Mouse (Mus musculus): ENCODE data around the gene Pitpnm2. TPM values are rescaled to one million over a fixed set of nuclear protein-coding genes. Genes with fewer than 3 reads are reported as not detected.

The Pitpnm2 gene
- total and polyA plus RNA-seq, 3 experiments = 7.0 to 22.2 TPM; not detected in 1

DNA sequence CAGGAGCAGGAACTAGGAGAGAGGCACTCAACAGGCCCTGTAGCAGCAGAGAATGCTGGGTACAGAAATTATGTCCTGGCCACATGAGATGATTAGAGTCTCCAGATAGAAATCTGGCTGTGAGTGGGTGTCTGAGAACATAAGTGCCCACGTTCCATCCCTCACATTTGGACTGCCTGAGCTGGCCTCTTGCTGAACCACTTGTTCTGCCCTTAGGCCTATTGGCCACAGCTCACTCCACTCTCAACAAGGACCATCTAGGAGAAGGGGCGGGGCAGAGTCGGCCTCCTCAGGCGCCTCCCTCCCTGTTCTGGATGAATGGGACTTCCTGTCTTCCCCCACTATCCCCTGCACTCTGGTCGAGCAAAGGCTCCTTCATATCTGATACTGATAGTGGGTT is 100.5 kb downstream of the Pitpnm2 start:
- TF ChIP-seq CTCF (IDR thresholded peaks at IDR 0.05 in 2 of 3, conservative IDR thresholded peaks at IDR 0.05 in 1 of 3; ENCODE audit: control insufficient read depth in 1 of 3, insufficient read depth in 1 of 3, low read depth in 2 of 3, low read length in 3 of 3, poor library complexity in 1 of 3, severe bottlenecking in 1 of 3) (no peak), NELFE (IDR thresholded peaks at IDR 0.05; ENCODE audit: low read depth, low read length) (no peak), RAD21 (IDR thresholded peaks at IDR 0.05; ENCODE audit: low read depth, low read length) (no peak), ELF1 (IDR thresholded peaks at IDR 0.05; ENCODE audit: low read depth, low read length) (no peak), MAX (IDR thresholded peaks at IDR 0.05; ENCODE audit: low read length) (no peak), SMC3 (IDR thresholded peaks at IDR 0.05; ENCODE audit: low read depth, low read length) (no peak), TCF12 (IDR thresholded peaks at IDR 0.05; ENCODE audit: low read depth, low read length) (no peak), SIN3A (IDR thresholded peaks at IDR 0.05; ENCODE audit: low read length) (no peak), USF2 (IDR thresholded peaks at IDR 0.05; ENCODE audit: borderline replicate concordance in 1 of 2, insufficient read depth in 1 of 2, low read depth in 1 of 2, low read length in 2 of 2) (no peak), EP300 (IDR thresholded peaks at IDR 0.05; ENCODE audit: low read depth in 1 of 2, low read length in 2 of 2) (no peak), MYB (IDR thresholded peaks at IDR 0.05; ENCODE audit: low read depth, low read length) (no peak), MYC (IDR thresholded peaks at IDR 0.05; ENCODE audit: low read depth, low read length) (no peak), MEF2A (IDR thresholded peaks at IDR 0.05; ENCODE audit: extremely low read depth, insufficient replicate concordance, low read depth, low read length, poor library complexity, severe bottlenecking) (no peak), E2F4 (IDR thresholded peaks at IDR 0.05; ENCODE audit: borderline replicate concordance, low read depth, low read length) (no peak), POLR2AphosphoS5 (IDR thresholded peaks at IDR 0.05; ENCODE audit: borderline replicate concordance, low read depth, low read length) (no peak), ZC3H11A (IDR thresholded peaks at IDR 0.05; ENCODE audit: low read depth, low read length) (no peak), ZNF384 (IDR thresholded peaks at IDR 0.05; ENCODE audit: low read depth, low read length) (no peak)
- no peak overlapping the region for H3K9ac ChIP-seq (ENCODE audit: control insufficient read depth, low read depth, low read length, poor library complexity, severe bottlenecking)
- no peak overlapping the region for H3K4me3 ChIP-seq (ENCODE audit: control insufficient read depth in 1 of 2, insufficient read depth in 1 of 2, low read depth in 2 of 2, low read length in 2 of 2)
- H3K27me3 ChIP-seq (ENCODE audit: control insufficient read depth in 1 of 2, insufficient read depth in 2 of 2, low read length in 2 of 2) = no peaks in the 10 kb centered on the region
- no peaks in the 10 kb centered on the region for H3K4me1 ChIP-seq (ENCODE audit: control insufficient read depth in 1 of 2, insufficient read depth in 2 of 2, low read length in 2 of 2)
- H3K36me3 ChIP-seq (ENCODE audit: control insufficient read depth in 1 of 2, insufficient read depth in 2 of 2, low read length in 2 of 2) = no peaks in the 10 kb centered on the region
- no peak overlapping the region for H3K27ac ChIP-seq (ENCODE audit: control insufficient read depth, low read depth, low read length)
- no peak for DNase-seq (ENCODE audit: low read depth, low spot score)
- no peaks in the 10 kb centered on the region for H3K79me2 ChIP-seq (ENCODE audit: control insufficient read depth, insufficient read depth, low read length, poor library complexity)
- H3K9me3 ChIP-seq (replicated peaks; ENCODE audit: insufficient read depth, low read length) = no peaks in the 10 kb centered on the region

DNA sequence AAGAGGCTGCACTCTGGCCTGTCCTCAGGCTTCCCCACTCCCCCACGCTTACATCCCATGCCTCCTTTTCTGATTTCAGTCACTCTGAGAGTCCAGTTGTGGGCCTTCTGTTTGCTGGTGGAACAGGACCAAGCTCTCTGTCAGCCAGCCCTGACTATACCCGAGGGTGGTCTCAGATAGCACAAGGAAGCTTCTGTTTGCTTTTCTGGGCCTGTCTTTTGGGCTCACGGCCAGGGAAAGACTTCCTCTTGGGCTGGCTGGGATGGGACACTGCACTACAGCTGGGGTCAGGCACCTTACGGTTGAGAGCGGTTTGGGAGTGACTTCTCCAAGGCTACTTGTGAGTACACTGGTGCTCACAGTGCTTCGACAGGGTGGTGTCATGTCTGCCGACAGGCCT is 111.5 kb downstream of the Pitpnm2 start:
- no peaks in the 10 kb centered on the region for H3K9me3 ChIP-seq (replicated peaks; ENCODE audit: insufficient read depth, low read length)
- H3K79me2 ChIP-seq (ENCODE audit: control insufficient read depth, insufficient read depth, low read length, poor library complexity) = no peaks in the 10 kb centered on the region
- peak; percentile 22 for DNase-seq (ENCODE audit: low read depth, low spot score)
- H3K36me3 ChIP-seq (ENCODE audit: control insufficient read depth in 1 of 2, insufficient read depth in 2 of 2, low read length in 2 of 2) = peaks cover 0 to 4% of the 10 kb centered on the region in 2 experiments; a peak in 1 of 4 replicates
- no peaks in the 10 kb centered on the region for H3K27me3 ChIP-seq (ENCODE audit: control insufficient read depth in 1 of 2, insufficient read depth in 2 of 2, low read length in 2 of 2)
- no peak overlapping the region for H3K4me3 ChIP-seq (ENCODE audit: control insufficient read depth in 1 of 2, insufficient read depth in 1 of 2, low read depth in 2 of 2, low read length in 2 of 2)
- TF ChIP-seq CTCF (IDR thresholded peaks at IDR 0.05 in 2 of 3, conservative IDR thresholded peaks at IDR 0.05 in 1 of 3; ENCODE audit: control insufficient read depth in 1 of 3, insufficient read depth in 1 of 3, low read depth in 2 of 3, low read length in 3 of 3, poor library complexity in 1 of 3, severe bottlenecking in 1 of 3) (no peak), BHLHE40 (IDR thresholded peaks at IDR 0.05; ENCODE audit: borderline replicate concordance, low read depth, low read length) (no peak), UBTF (IDR thresholded peaks at IDR 0.05; ENCODE audit: borderline replicate concordance, insufficient read depth, low read depth, low read length) (no peak), POLR2AphosphoS5 (IDR thresholded peaks at IDR 0.05; ENCODE audit: borderline replicate concordance, low read depth, low read length) (no peak), USF1 (IDR thresholded peaks at IDR 0.05; ENCODE audit: low read depth, low read length) (no peak), TCF12 (IDR thresholded peaks at IDR 0.05; ENCODE audit: low read depth, low read length) (no peak), E2F4 (IDR thresholded peaks at IDR 0.05; ENCODE audit: borderline replicate concordance, low read depth, low read length) (no peak), MAZ (IDR thresholded peaks at IDR 0.05; ENCODE audit: low read depth, low read length) (no peak), ELF1 (IDR thresholded peaks at IDR 0.05; ENCODE audit: low read depth, low read length) (no peak), NRF1 (IDR thresholded peaks at IDR 0.05; ENCODE audit: insufficient read depth, low read depth, low read length, poor library complexity, severe bottlenecking) (no peak), MEF2A (IDR thresholded peaks at IDR 0.05; ENCODE audit: extremely low read depth, insufficient replicate concordance, low read depth, low read length, poor library complexity, severe bottlenecking) (no peak), HCFC1 (IDR thresholded peaks at IDR 0.05; ENCODE audit: low read depth, low read length) (no peak), EP300 (IDR thresholded peaks at IDR 0.05; ENCODE audit: low read depth in 1 of 2, low read length in 2 of 2) (no peak)
- no peak overlapping the region for H3K9ac ChIP-seq (ENCODE audit: control insufficient read depth, low read depth, low read length, poor library complexity, severe bottlenecking)
- peaks cover 0 to 5% of the 10 kb centered on the region in 2 experiments; a peak in 1 of 4 replicates for H3K4me1 ChIP-seq (ENCODE audit: control insufficient read depth in 1 of 2, insufficient read depth in 2 of 2, low read length in 2 of 2)
- no peak overlapping the region for H3K27ac ChIP-seq (ENCODE audit: control insufficient read depth, low read depth, low read length)

All from MEL (cell line).